Mouse (Mus musculus) heart, postnatal 0 days (tissue): ENCODE results near the gene Zfp827. TPM values are rescaled to one million over a fixed set of nuclear protein-coding genes. Genes with fewer than 3 reads are reported as not detected.

Source experiments
- ATAC-seq: fragments of 200-750 bp; cut with Nextera tagmentation; 2 replicates; pipeline ENCODE4 v1.8.0; 2017; ENCODE audit warnings: low read depth, moderate number of reproducible peaks, moderate library complexity; ENCODE audit not compliant: insufficient read depth
- DNase-seq: peaks from one replicate; pipeline ENCODE4 v3.0.0-alpha.2; 2016; ENCODE audit warnings: low spot score
- H3K27ac ChIP-seq: fragments of 300-500 bp; sonication (generic); 2 replicates; pipeline ENCODE4 v1.5.1; 2014; ENCODE audit warnings: low read depth, mild to moderate bottlenecking
- H3K27me3 ChIP-seq: fragments of 300-500 bp; sonication (generic); 2 replicates; pipeline ENCODE4 v1.6.1; 2014; ENCODE audit warnings: low read length, mixed read lengths; ENCODE audit not compliant: control insufficient read depth, insufficient read depth
- H3K36me3 ChIP-seq: fragments of 300-500 bp; sonication (generic); replicated peaks from 2 replicates; pipeline ENCODE4 v1.6.1; 2014; ENCODE audit warnings: low read length, mixed read lengths; ENCODE audit not compliant: control insufficient read depth, insufficient read depth
- H3K4me1 ChIP-seq: fragments of 300-500 bp; sonication (generic); 2 replicates; pipeline ENCODE4 v1.6.1; 2014; ENCODE audit warnings: antibody characterized with exemption; ENCODE audit not compliant: control insufficient read depth, insufficient read depth
- H3K4me2 ChIP-seq: fragments of 300-500 bp; sonication (generic); 2 replicates; pipeline ENCODE4 v1.6.1; 2014; ENCODE audit warnings: low read depth, mild to moderate bottlenecking, low read length, moderate library complexity
- H3K4me3 ChIP-seq: fragments of 300-500 bp; sonication (generic); 2 replicates; pipeline ENCODE4 v1.5.1; 2014; ENCODE audit warnings: low read depth, low read length
- H3K9ac ChIP-seq: fragments of 300-500 bp; sonication (generic); replicated peaks from 2 replicates; pipeline ENCODE4 v1.6.1; 2014; ENCODE audit warnings: low read depth, low read length, mixed read lengths
- H3K9me3 ChIP-seq: fragments of 300-500 bp; sonication (generic); replicated peaks from 2 replicates; pipeline ENCODE4 v1.6.1; 2016; ENCODE audit warnings: low read length; ENCODE audit not compliant: control insufficient read depth
- CTCF ChIP-seq: IDR thresholded peaks from 2 replicates; pipeline ENCODE4 v1.5.1; 2016; ENCODE audit warnings: antibody characterized with exemption, control low read depth, low read depth
- EP300 ChIP-seq: IDR thresholded peaks from 2 replicates; pipeline ENCODE4 v1.6.1; 2016; ENCODE audit warnings: antibody characterized with exemption, low read depth
- WGBS: fragments of 180-500 bp; shearing (Covaris S2); extraction: QIAGEN DNeasy Blood & Tissue Kit; methylation state at CpG from one replicate; pipeline ENCODE4 v1.1.7; 2014; 5-methylcytosine and 5-hydroxymethylcytosine counted together
- polyA plus RNA-seq: library from polyadenylated mRNA; unstranded; fragments of >200 nt; fragmentation: Nextera tagmentation; extraction: Ambion mirVana; gene quantifications from 2 replicates; pipeline ENCODE4 v1.2.1, GENCODE M21; 2015
- total RNA-seq: library from RNA; depleted of rRNA; stranded (reverse); fragments of >200 nt; gene quantifications from 2 replicates; pipeline ENCODE4 v1.2.3, GENCODE M21; 2014; ENCODE audit warnings: low replicate concordance

The Zfp827 gene
- total and polyA plus RNA-seq, 2 experiments from 2014 or later, result 4.8 to 22.7 TPM

DNA sequence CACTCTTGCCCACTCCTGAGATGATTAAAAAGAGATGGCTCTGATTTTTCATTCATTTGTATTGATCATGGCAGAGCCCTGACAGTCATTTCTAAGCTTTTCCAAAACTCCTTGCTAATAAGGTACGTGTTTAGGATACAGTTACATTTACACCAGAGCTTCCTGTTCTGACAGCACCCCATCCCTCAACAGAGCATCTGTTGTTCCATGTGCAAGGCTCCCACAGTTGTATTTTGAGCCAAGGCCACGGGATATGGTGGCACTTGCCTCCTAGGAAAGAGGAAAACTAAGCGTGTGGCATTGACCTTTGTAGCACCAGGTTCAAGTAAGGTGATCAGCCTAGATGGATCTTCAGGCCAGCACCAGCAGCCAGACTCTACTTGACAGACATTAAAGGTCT, 137.0 kb downstream of the Zfp827 start:
- DNase-seq (no peak), ATAC-seq (no peak)
- Histone ChIP-seq H3K4me1 (peaks cover 14% of the 10 kb centered on the region), H3K9ac (no peak overlapping the region), H3K4me3 (no peak overlapping the region), H3K4me2 (no peak overlapping the region), H3K9me3 (no peaks in the 10 kb centered on the region), H3K27ac (no peak overlapping the region), H3K27me3 (no peaks in the 10 kb centered on the region), H3K36me3 (no peaks in the 10 kb centered on the region)
- TF ChIP-seq EP300 (no peak), CTCF (no peak)
- 89% methylated on average over 3 of the region's 3 CpGs for WGBS

GRCm38 (mm10) chr8:79173606-79174005, 145.4 kb downstream of the Zfp827 start:
- no peak overlapping the region for H3K27ac ChIP-seq
- H3K9me3 ChIP-seq, result no peaks in the 10 kb centered on the region
- 34% methylated on average over 4 of the region's 4 CpGs for WGBS
- H3K27me3 ChIP-seq, result no peaks in the 10 kb centered on the region
- H3K36me3 ChIP-seq, result peaks cover 22% of the 10 kb centered on the region
- no peak overlapping the region for H3K4me3 ChIP-seq
- H3K4me1 ChIP-seq, result peaks cover 8% of the 10 kb centered on the region; the same call in 1 of the 2 replicates
- peak; percentile 30; the same call in 1 of the 2 replicates for ATAC-seq
- H3K9ac ChIP-seq, result no peak overlapping the region
- no peak for DNase-seq
- H3K4me2 ChIP-seq, result no peak overlapping the region
- no peak for TF ChIP-seq CTCF
- TF ChIP-seq EP300, result no peak

- no peak overlapping the region for H3K4me2 ChIP-seq
- no peak for ATAC-seq
- peaks cover 46% of the 10 kb centered on the region for H3K36me3 ChIP-seq
- DNase-seq, result no peak
- no peaks in the 10 kb centered on the region for H3K9me3 ChIP-seq
- no peak for TF ChIP-seq EP300
- TF ChIP-seq CTCF, result no peak
- 78% methylated on average over 4 of the region's 4 CpGs for WGBS
- H3K27me3 ChIP-seq, result no peaks in the 10 kb centered on the region
- H3K9ac ChIP-seq, result no peak overlapping the region
- no peak overlapping the region for H3K27ac ChIP-seq
- no peak overlapping the region for H3K4me3 ChIP-seq
- H3K4me1 ChIP-seq, result peaks cover 8% of the 10 kb centered on the region; the same call in 1 of the 2 replicates
Measured at GRCm38 (mm10) chr8:79175991-79176390, 147.8 kb downstream of the Zfp827 start.

- H3K4me2 ChIP-seq, result no peak overlapping the region
- no peaks in the 10 kb centered on the region for H3K9me3 ChIP-seq
- no peaks in the 10 kb centered on the region for H3K4me1 ChIP-seq
- H3K36me3 ChIP-seq, result peaks cover 73% of the 10 kb centered on the region
- ATAC-seq (no peak), DNase-seq (no peak)
- no peak overlapping the region for H3K9ac ChIP-seq
- H3K4me3 ChIP-seq, result no peak overlapping the region
- TF ChIP-seq EP300, result no peak
- no peak for TF ChIP-seq CTCF
- 84% methylated on average over 6 of the region's 6 CpGs for WGBS
- H3K27me3 ChIP-seq, result no peaks in the 10 kb centered on the region
- H3K27ac ChIP-seq, result no peak overlapping the region
Measured at GRCm38 (mm10) chr8:79179678-79180077, 151.4 kb downstream of the Zfp827 start.

DNA sequence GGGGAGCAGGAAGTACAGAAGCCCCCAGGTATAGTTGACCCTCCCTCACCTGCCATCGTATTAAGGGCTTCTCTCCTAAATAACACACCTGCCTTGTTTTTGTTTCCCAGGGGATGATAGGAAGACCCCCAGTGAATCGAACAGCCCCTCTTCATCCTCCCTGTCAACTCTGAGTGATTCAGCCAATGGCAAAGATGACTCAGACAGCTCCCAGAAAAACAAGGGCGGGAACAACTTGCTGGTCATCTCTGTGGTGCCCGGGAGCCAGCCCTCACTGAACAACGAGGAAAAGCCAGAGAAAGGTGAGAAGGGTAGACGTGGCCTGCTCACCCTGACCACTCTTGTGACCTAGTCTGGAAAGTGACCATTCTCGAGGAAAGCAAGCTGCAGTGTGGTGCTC, 157.3 kb downstream of the Zfp827 start:
- H3K9me3 ChIP-seq, result no peaks in the 10 kb centered on the region
- no peak for DNase-seq
- peaks cover 78% of the 10 kb centered on the region for H3K36me3 ChIP-seq
- TF ChIP-seq CTCF (no peak), EP300 (no peak)
- no peak overlapping the region for H3K9ac ChIP-seq
- WGBS, result 75% methylated on average over 7 of the region's 7 CpGs
- no peak overlapping the region for H3K27ac ChIP-seq
- H3K4me2 ChIP-seq, result no peak overlapping the region
- H3K4me3 ChIP-seq, result no peak overlapping the region
- ATAC-seq, result no peak
- no peaks in the 10 kb centered on the region for H3K27me3 ChIP-seq
- no peaks in the 10 kb centered on the region for H3K4me1 ChIP-seq

DNA sequence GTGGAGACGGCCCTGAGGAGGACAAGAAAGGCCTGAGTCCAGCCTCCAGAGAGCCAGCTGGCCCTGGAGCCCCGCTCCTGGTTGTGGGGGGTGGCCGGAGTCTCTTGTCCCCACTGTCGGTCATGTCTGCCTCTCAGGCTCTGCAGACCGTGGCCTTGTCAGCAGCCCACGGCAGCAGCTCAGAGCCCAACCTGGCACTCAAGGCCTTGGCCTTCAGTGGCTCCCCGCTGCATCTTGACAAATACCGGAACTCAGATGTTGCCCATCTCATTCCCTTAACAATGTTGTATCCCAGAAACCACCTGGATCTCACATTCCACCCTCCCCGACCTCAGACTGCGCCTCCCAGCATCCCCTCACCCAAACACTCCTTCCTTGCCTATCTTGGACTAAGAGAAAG, 161.8 kb downstream of the Zfp827 start:
- no peak overlapping the region for H3K27ac ChIP-seq
- H3K4me1 ChIP-seq, result no peaks in the 10 kb centered on the region
- no peaks in the 10 kb centered on the region for H3K27me3 ChIP-seq
- H3K4me2 ChIP-seq, result no peak overlapping the region
- H3K4me3 ChIP-seq, result no peak overlapping the region
- peaks cover 71% of the 10 kb centered on the region for H3K36me3 ChIP-seq
- no peak for ATAC-seq
- TF ChIP-seq EP300 (no peak), CTCF (no peak)
- WGBS, result 89% methylated on average over 10 of the region's 10 CpGs
- H3K9me3 ChIP-seq, result no peaks in the 10 kb centered on the region
- DNase-seq, result no peak
- no peak overlapping the region for H3K9ac ChIP-seq
